Mouse (Mus musculus) stomach, embryonic 14.5 days (tissue): Measurements from ENCODE around the gene Ccdc155. TPM values are rescaled to one million over a fixed set of nuclear protein-coding genes. Genes with fewer than 3 reads are reported as not detected.

ENCODE experiments used
- ATAC-seq: fragments of 200-750 bp; cut with Nextera tagmentation; 2 replicates; pipeline ENCODE4 v1.8.0; 2017; ENCODE audit warnings: low read depth, moderate TSS enrichment; ENCODE audit not compliant: insufficient number of reproducible peaks, insufficient read depth, low FRiP score
- H3K27ac ChIP-seq: fragments of 300-500 bp; sonication (generic); 2 replicates; pipeline ENCODE4 v1.5.1; 2014; ENCODE audit warnings: mild to moderate bottlenecking, low read length, moderate library complexity, mixed read lengths
- H3K27me3 ChIP-seq: fragments of 300-500 bp; sonication (generic); 2 replicates; pipeline ENCODE4 v1.6.1; 2014; ENCODE audit warnings: low read length, control low read depth, mixed read lengths; ENCODE audit not compliant: control insufficient read depth, insufficient read depth
- H3K36me3 ChIP-seq: fragments of 300-500 bp; sonication (generic); 2 replicates; pipeline ENCODE4 v1.6.1; 2014; ENCODE audit warnings: mild to moderate bottlenecking, control low read depth, low read length, moderate library complexity, mixed read lengths; ENCODE audit not compliant: control insufficient read depth, insufficient read depth
- H3K4me1 ChIP-seq: fragments of 300-500 bp; sonication (generic); 2 replicates; pipeline ENCODE4 v1.6.1; 2014; ENCODE audit warnings: low read length, control low read depth, mixed read lengths; ENCODE audit not compliant: control insufficient read depth, insufficient read depth
- H3K4me2 ChIP-seq: fragments of 300-500 bp; sonication (generic); replicated peaks from 2 replicates; pipeline ENCODE4 v1.6.1; 2014; ENCODE audit warnings: low read depth, low read length, control low read depth
- H3K4me3 ChIP-seq: fragments of 300-500 bp; sonication (generic); 2 replicates; pipeline ENCODE4 v1.5.1; 2014; ENCODE audit warnings: low read depth, low read length, control low read depth
- H3K9ac ChIP-seq: fragments of 300-500 bp; sonication (generic); replicated peaks from 2 replicates; pipeline ENCODE4 v1.6.1; 2014; ENCODE audit warnings: low read depth, mild to moderate bottlenecking, control low read depth, low read length, moderate library complexity, mixed read lengths
- H3K9me3 ChIP-seq: fragments of 300-500 bp; sonication (generic); 2 replicates; pipeline ENCODE4 v1.6.1; 2016; ENCODE audit warnings: low read depth, low read length, control low read depth; ENCODE audit not compliant: control insufficient read depth
- WGBS: fragments of 180-500 bp; shearing (Covaris S2); extraction: QIAGEN DNeasy Blood & Tissue Kit; methylation state at CpG from one replicate; pipeline ENCODE4 v1.1.7; 2014; 5-methylcytosine and 5-hydroxymethylcytosine counted together
- microRNA-seq: library from miRNA; unstranded; fragments of <30 nt; microRNA quantifications from one replicate; pipeline ENCODE4, GENCODE M21; 2016
- polyA plus RNA-seq: library from polyadenylated mRNA; unstranded; fragments of >200 nt; fragmentation: Nextera tagmentation; extraction: Ambion mirVana; gene quantifications from 2 replicates; pipeline ENCODE4 v1.2.1, GENCODE M21; 2014

Ccdc155 gene
- polyA plus RNA-seq, 1 experiment from 2014 or later = 0.22 TPM

DNA sequence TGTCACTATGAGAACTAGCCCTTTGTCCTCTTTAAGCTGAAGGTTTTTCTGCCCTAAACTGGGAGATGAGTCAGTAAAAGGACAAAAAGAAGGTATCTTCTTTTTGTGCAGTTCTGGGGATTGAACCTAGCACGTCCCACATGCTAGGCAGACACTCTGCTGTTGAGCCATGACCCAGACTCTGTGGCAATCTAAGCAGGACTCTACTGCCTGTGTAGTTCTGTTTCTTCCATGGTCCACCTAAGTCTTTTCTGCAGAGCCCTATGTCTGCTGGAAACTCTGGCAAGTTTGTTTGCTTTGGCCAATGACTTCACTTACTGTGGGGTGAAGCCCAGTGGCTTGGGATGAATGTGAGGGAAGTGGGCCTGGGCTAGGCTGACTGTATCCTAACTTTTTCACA lies 66.3 kb downstream of the Ccdc155 start:
- ATAC-seq = no peak
- H3K4me2 ChIP-seq = no peak overlapping the region
- WGBS = 70% methylated on average over 1 of the region's 1 CpGs
- H3K36me3 ChIP-seq = peaks cover 3% of the 10 kb centered on the region; the same call in 1 of the 2 replicates
- H3K9ac ChIP-seq = no peak overlapping the region
- no peaks in the 10 kb centered on the region for H3K27me3 ChIP-seq
- no peaks in the 10 kb centered on the region for H3K4me1 ChIP-seq
- no peak overlapping the region for H3K27ac ChIP-seq
- no peak overlapping the region for H3K4me3 ChIP-seq
- no peaks in the 10 kb centered on the region for H3K9me3 ChIP-seq

GRCm38 (mm10) chr7:45137171-45138006 lies 67.3 kb downstream of the Ccdc155 start:
- H3K36me3 ChIP-seq = 0 out of 2 replicates have a peak, but pooled peaks cover 3% of the 10 kb centered on the region
- no peak overlapping the region for H3K4me3 ChIP-seq
- no peak overlapping the region for H3K9ac ChIP-seq
- 67% methylated on average over 12 of the region's 12 CpGs for WGBS
- H3K9me3 ChIP-seq = no peaks in the 10 kb centered on the region
- H3K4me1 ChIP-seq = no peaks in the 10 kb centered on the region
- H3K4me2 ChIP-seq = no peak overlapping the region
- no peak for ATAC-seq
- H3K27ac ChIP-seq = no peak overlapping the region
- no peaks in the 10 kb centered on the region for H3K27me3 ChIP-seq

DNA sequence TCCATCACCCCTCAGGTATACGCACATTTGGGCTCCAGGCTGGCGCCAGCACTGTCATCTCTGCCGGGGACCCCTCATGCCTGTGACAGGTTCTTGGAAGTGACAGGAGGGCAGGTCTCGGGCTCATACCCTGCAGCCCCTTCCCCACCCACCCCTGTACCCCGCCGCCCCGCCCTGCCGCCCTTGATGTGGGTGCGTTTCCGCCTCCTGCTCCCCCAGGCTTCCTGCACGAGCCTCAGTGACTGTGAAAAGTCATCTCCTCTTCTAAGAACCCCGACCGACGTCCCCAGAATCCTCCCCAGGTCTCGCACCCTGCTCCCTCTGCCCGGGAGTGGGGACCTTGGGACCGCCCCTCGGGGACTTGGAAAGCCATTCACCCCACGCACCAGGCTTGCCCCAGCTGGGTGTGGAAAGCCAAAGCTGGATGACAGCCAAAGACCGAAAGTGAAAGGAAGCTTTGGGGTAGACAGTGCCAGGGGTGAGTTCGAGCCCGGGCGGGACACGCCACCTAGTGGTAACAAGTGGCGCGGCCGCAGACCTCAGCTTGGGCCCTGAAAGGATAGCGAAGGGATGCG lies 68.6 kb downstream of the Ccdc155 start, which contains the start of the genes Gm45713 and Flt3l:
Gm45713 (minus strand) TSS at position 239 of the 575 bp plus-strand sequence.
Flt3l (minus strand) TSS at position 440 of the 575 bp plus-strand sequence.
- H3K4me2 ChIP-seq = peak within 1 kb of the TSS; percentile 54

DNA sequence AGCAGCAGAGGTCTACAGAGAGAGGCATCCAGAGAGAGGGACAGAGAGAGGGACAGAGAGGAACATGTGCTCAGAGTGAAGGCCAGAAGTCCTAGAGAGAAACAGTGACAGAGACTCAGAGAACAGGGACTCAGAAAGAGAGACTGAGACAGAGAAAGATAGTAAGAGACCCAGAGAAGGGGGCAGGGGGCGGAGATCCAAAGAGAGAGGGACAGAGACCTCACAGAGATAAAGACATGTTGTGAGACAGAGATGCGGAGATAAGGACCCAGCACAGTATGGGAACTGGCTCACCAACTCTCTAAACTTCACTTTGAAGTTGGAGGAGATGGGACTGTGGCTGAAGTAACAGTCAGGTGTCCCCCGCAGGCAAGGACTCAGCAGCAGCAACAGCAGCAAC lies 69.3 kb downstream of the Ccdc155 start:
- H3K9me3 ChIP-seq = no peaks in the 10 kb centered on the region
- H3K27ac ChIP-seq = no peak overlapping the region
- 77% methylated on average over 3 of the region's 3 CpGs for WGBS
- ATAC-seq = no peak
- H3K27me3 ChIP-seq = no peaks in the 10 kb centered on the region
- no peak overlapping the region for H3K4me3 ChIP-seq
- H3K4me2 ChIP-seq = no peak overlapping the region
- no peaks in the 10 kb centered on the region for H3K4me1 ChIP-seq
- H3K36me3 ChIP-seq = no peaks in the 10 kb centered on the region
- H3K9ac ChIP-seq = no peak overlapping the region

More for the DNA sequence above, 68.6 kb downstream of the Ccdc155 start, which contains the start of the genes Gm45713 and Flt3l:
- H3K36me3 ChIP-seq = no peaks in the 10 kb centered on the region
- peak; percentile 86 for ATAC-seq
- H3K4me1 ChIP-seq = no peaks in the 10 kb centered on the region
- no peaks in the 10 kb centered on the region for H3K27me3 ChIP-seq
- no peaks in the 10 kb centered on the region for H3K9me3 ChIP-seq
- H3K9ac ChIP-seq = peak within 1 kb of the TSS; percentile 43
- H3K4me3 ChIP-seq = peak within 1 kb of the TSS; percentile 45
- 2% methylated on average over 29 of the region's 29 CpGs for WGBS
- H3K27ac ChIP-seq = no peak within 1 kb of the TSS

DNA sequence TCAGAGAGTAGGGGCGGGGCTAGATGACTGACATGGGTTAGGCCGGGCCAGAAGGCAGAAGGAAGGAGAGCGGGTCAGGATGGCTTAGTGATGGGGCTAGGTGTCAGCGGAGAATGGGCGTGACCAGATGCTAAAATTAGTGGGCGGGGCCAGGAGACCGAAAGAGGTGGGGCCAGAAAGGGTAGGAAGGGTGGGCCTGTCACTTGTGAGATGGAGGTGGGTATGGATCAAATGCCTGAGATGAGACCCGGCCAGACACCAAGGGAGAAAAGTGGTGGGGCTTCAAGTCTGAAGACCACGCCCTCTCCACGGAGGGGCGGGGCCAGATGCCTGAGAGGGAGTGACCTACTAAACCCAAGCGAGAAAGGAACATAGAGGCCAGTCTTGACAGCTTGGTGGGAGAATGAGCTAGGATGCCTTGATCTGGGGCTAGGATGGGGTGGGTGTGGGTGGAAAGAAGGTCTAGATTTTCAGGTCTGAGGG lies 70.1 kb downstream of the Ccdc155 start:
- H3K4me3 ChIP-seq = no peak overlapping the region
- H3K9ac ChIP-seq = no peak overlapping the region
- no peak overlapping the region for H3K27ac ChIP-seq
- no peaks in the 10 kb centered on the region for H3K36me3 ChIP-seq
- 7% methylated on average over 12 of the region's 12 CpGs for WGBS
- ATAC-seq = peak; percentile 4; the same call in 1 of the 2 replicates
- H3K9me3 ChIP-seq = no peaks in the 10 kb centered on the region
- H3K27me3 ChIP-seq = no peaks in the 10 kb centered on the region
- peaks cover 2% of the 10 kb centered on the region for H3K4me1 ChIP-seq
- H3K4me2 ChIP-seq = no peak overlapping the region

Small RNA genes lying within 50 kb of the gene (microRNA-seq; reads per million reads assigned to microRNA genes)
- gene Mir7055 = not detected

Other genes with a start within 250 kb of the Ccdc155 start
- gene Cpt1c, start 230.0 kb downstream of the Ccdc155 start, polyA plus RNA-seq = 24.7 and 25.0 TPM in 2 replicates
- 165 and 186 TPM in 2 replicates for gene Prmt1, start 218.3 kb downstream of the Ccdc155 start, polyA plus RNA-seq
- 89.2 and 96.0 TPM in 2 replicates for gene Irf3, start 207.2 kb downstream of the Ccdc155 start, polyA plus RNA-seq
- gene Bcl2l12, start 206.2 kb downstream of the Ccdc155 start, polyA plus RNA-seq = 60.6 and 62.9 TPM in 2 replicates
- gene Scaf1, start 188.5 kb downstream of the Ccdc155 start, polyA plus RNA-seq = 48.9 and 49.8 TPM in 2 replicates
- gene Rras, start 186.9 kb downstream of the Ccdc155 start, polyA plus RNA-seq = 71.0 and 75.0 TPM in 2 replicates
- gene Prr12, start 152.0 kb downstream of the Ccdc155 start, polyA plus RNA-seq = 13.7 and 17.8 TPM in 2 replicates
- 58.9 and 63.6 TPM in 2 replicates for gene Nosip, start 142.5 kb downstream of the Ccdc155 start, polyA plus RNA-seq
- gene Prrg2, start 142.2 kb downstream of the Ccdc155 start, polyA plus RNA-seq = 20.7 and 20.9 TPM in 2 replicates
- gene Rcn3, start 112.7 kb downstream of the Ccdc155 start, polyA plus RNA-seq = 418 and 432 TPM in 2 replicates
- 78.6 and 79.9 TPM in 2 replicates for gene Fcgrt, start 101.0 kb downstream of the Ccdc155 start, polyA plus RNA-seq
- gene Rps11, start 80.5 kb downstream of the Ccdc155 start, polyA plus RNA-seq = 1,682 and 1,777 TPM in 2 replicates
- 1,622 and 1,649 TPM in 2 replicates for gene Rpl13a, start 76.1 kb downstream of the Ccdc155 start, polyA plus RNA-seq
- 0.65 and 0.83 TPM in 2 replicates for gene Gm45713, start 68.7 kb downstream of the Ccdc155 start, polyA plus RNA-seq
- gene Flt3l, start 68.5 kb downstream of the Ccdc155 start, polyA plus RNA-seq = 2.1 and 2.9 TPM in 2 replicates
- gene Pih1d1, start 50.6 kb downstream of the Ccdc155 start, polyA plus RNA-seq = 103 and 114 TPM in 2 replicates
- gene Aldh16a1, start 50.3 kb downstream of the Ccdc155 start, polyA plus RNA-seq = 43.4 and 54.1 TPM in 2 replicates
- 0.20 TPM in 1 of 2 replicates, not detected in the other for gene Slc17a7, start 40.9 kb downstream of the Ccdc155 start, polyA plus RNA-seq
- gene Gfy, start 25.3 kb downstream of the Ccdc155 start, polyA plus RNA-seq = not detected in 2 replicates
- gene Pth2, start 23.9 kb downstream of the Ccdc155 start, polyA plus RNA-seq = not detected in 2 replicates
- gene Dkkl1, start 7.3 kb upstream of the Ccdc155 start, polyA plus RNA-seq = 0.45 and 1.2 TPM in 2 replicates
- gene Tead2, start 10.9 kb upstream of the Ccdc155 start, polyA plus RNA-seq = 155 and 167 TPM in 2 replicates
- 2.2 and 3.5 TPM in 2 replicates for gene Cd37, start 34.2 kb upstream of the Ccdc155 start, polyA plus RNA-seq
- gene Slc6a16, start 36.2 kb upstream of the Ccdc155 start, polyA plus RNA-seq = not detected in 2 replicates
- gene Slc6a21, start 72.6 kb upstream of the Ccdc155 start, polyA plus RNA-seq = not detected in 2 replicates
- 18.3 and 23.5 TPM in 2 replicates for gene Trpm4, start 128.9 kb upstream of the Ccdc155 start, polyA plus RNA-seq
- 0.78 and 1.8 TPM in 2 replicates for gene Hrc, start 130.4 kb upstream of the Ccdc155 start, polyA plus RNA-seq
- gene Ppfia3, start 162.1 kb upstream of the Ccdc155 start, polyA plus RNA-seq = 5.2 and 6.1 TPM in 2 replicates
- 4.2 and 5.1 TPM in 2 replicates for gene Lin7b, start 165.7 kb upstream of the Ccdc155 start, polyA plus RNA-seq
- 118 and 124 TPM in 2 replicates for gene Snrnp70, start 190.8 kb upstream of the Ccdc155 start, polyA plus RNA-seq
- gene Kcna7, start 200.8 kb upstream of the Ccdc155 start, polyA plus RNA-seq = not detected in 2 replicates
- 4.1 and 4.5 TPM in 2 replicates for gene Ntf5, start 208.8 kb upstream of the Ccdc155 start, polyA plus RNA-seq
- gene Lhb, start 215.9 kb upstream of the Ccdc155 start, polyA plus RNA-seq = 0.52 TPM in 1 of 2 replicates, not detected in the other
- gene Gys1, start 230.0 kb upstream of the Ccdc155 start, polyA plus RNA-seq = 32.7 and 35.3 TPM in 2 replicates
- 132 and 135 TPM in 2 replicates for gene Ruvbl2, start 233.2 kb upstream of the Ccdc155 start, polyA plus RNA-seq